Mouse (Mus musculus): ENCODE measurements at regions not wholly inside any gene's neighbourhood (a gene's known extent, or its start where the extent isn't known, plus 50 kb on each side); places are given as distances from the start of the nearest gene placed in this dataset.

- no peak for TF ChIP-seq CTCF (IDR thresholded peaks at IDR 0.05; ENCODE audit: control insufficient read depth, insufficient read depth, insufficient read length)
- TF ChIP-seq CEBPB (IDR thresholded peaks at IDR 0.05; ENCODE audit: low read depth), result no peak
- TF ChIP-seq USF1 (IDR thresholded peaks at IDR 0.05; ENCODE audit: low read depth), result no peak
- no peak for TF ChIP-seq MAX (IDR thresholded peaks at IDR 0.05)
- no peak for TF ChIP-seq MYOD1 (IDR thresholded peaks at IDR 0.05; ENCODE audit: control insufficient read depth, insufficient read length, low read depth)
- TF ChIP-seq FOSL1 (IDR thresholded peaks at IDR 0.05; ENCODE audit: insufficient read depth, low read length, poor library complexity, severe bottlenecking), result no peak
Measured at GRCm38 (mm10) chr3:130972126-130972525, 138.1 kb upstream of the Lef1 start.
